ENCODE assay signal across 10 mouse cellular contexts in the genomic region with DNA sequence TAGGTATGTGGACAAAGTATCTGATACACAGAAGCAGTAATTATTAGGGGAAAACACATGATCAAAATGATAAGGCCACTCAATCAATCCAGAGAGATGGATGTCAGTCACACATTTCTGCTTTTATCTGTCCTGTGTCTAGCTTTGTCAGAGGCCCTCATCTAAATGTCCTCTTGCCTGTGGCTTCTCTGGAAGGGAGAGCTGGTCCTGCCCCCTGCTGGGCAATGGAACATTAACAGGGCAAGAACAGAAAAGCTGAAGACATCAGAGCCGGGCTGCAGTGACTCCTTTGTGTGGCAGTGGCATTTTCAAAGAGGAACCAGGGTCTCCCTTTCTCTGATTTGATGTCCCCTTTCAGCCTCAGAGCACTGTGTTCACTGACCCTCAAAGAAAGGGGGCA.
DNase-seq lines count a peak whose midpoint lies in the region; ATAC-seq and TF ChIP-seq lines count a peak whose summit lies in the region.
"Had no signal": no experiment of that assay in that cellular context is flagged by ENCODE, and none has a peak within 500 bp of the region (broad histone marks: within the 10 kb centered on the region; RNA-seq: fewer than 3 reads in every experiment).

No protein-coding gene starts in this region.

- H3K9me3 ChIP-seq in forebrain, embryonic 14.5 days (replicated peaks; ENCODE audit: control insufficient read depth, low read length): no peaks in the 10 kb centered on the region
- H3K9me3 ChIP-seq: heart, embryonic 15.5 days had no signal

- ATAC-seq in forebrain, embryonic 14.5 days: peak; percentile 50; the same call in 1 of the 2 replicates

- H3K4me1 ChIP-seq in forebrain, embryonic 14.5 days (ENCODE audit: control insufficient read depth, insufficient read depth, low read length): no peaks in the 10 kb centered on the region
- H3K4me1 ChIP-seq in olfactory bulb, adult 2 months (ENCODE audit: control insufficient read depth, insufficient read depth, low read length): no peaks in the 10 kb centered on the region

- H3K27ac ChIP-seq in forebrain, embryonic 14.5 days (ENCODE audit: low read depth, low read length): no peak overlapping the region
- no peak overlapping the region for H3K27ac ChIP-seq in olfactory bulb, adult 2 months (ENCODE audit: insufficient read depth, low read depth, low read length)
- H3K27ac ChIP-seq: heart, embryonic 15.5 days had no signal

- H3K4me3 ChIP-seq in forebrain, embryonic 14.5 days (ENCODE audit: low read depth, low read length): no peak overlapping the region
- no peak overlapping the region for H3K4me3 ChIP-seq in olfactory bulb, adult 2 months (ENCODE audit: insufficient read depth, low read depth, low read length)
- H3K4me3 ChIP-seq: heart, embryonic 15.5 days had no signal

- no peak overlapping the region for H3K4me2 ChIP-seq in forebrain, embryonic 14.5 days (ENCODE audit: low read length)
- H3K4me2 ChIP-seq: heart, embryonic 15.5 days had no signal

- no peak overlapping the region for H3K9ac ChIP-seq in forebrain, embryonic 14.5 days (ENCODE audit: low read length)
- H3K9ac ChIP-seq: heart, embryonic 15.5 days had no signal

- peak; percentile 26 for DNase-seq in heart, adult 8-10 months (ENCODE audit: low spot score)
- no peak for DNase-seq in heart, adult 9 months (ENCODE audit: low spot score in 2 of 2)
- DNase-seq in 416B (ENCODE audit: low read depth): peak; percentile 15
- DNase-seq in brain, adult 2 months (ENCODE audit: low read depth, low spot score): peak; percentile 77
- DNase-seq in forebrain, embryonic 14.5 days (ENCODE audit: low spot score): peak; percentile 61
- DNase-seq in layer of hippocampus, postnatal 14 days (ENCODE audit: low spot score in 2 of 2): peak; percentile 43 to 67
- no peak for DNase-seq in thymus, postnatal 36 days

- TF ChIP-seq CTCF in olfactory bulb, adult 2 months (IDR thresholded peaks at IDR 0.05; ENCODE audit: insufficient read depth, low read depth, low read length): peak; percentile 27; the same call in 1 of the 2 replicates

- no peak for TF ChIP-seq POLR2A in olfactory bulb, adult 2 months (IDR thresholded peaks at IDR 0.05; ENCODE audit: insufficient read depth, low read depth, low read length)

- WGBS in forebrain, embryonic 14.5 days: 7% methylated on average over 1 of the region's 1 CpGs
- WGBS in olfactory bulb, adult 2 months: 39% methylated on average over 1 of the region's 1 CpGs

- no peaks in the 10 kb centered on the region for H3K36me3 ChIP-seq in forebrain, embryonic 14.5 days (ENCODE audit: control insufficient read depth, insufficient read depth, low read length)
- H3K36me3 ChIP-seq: G1E; heart, embryonic 15.5 days had no signal

- H3K27me3 ChIP-seq in forebrain, embryonic 14.5 days (replicated peaks; ENCODE audit: control insufficient read depth, insufficient read depth, low read length): no peaks in the 10 kb centered on the region
- H3K27me3 ChIP-seq: heart, embryonic 15.5 days had no signal

Comparison
In these comparisons a context has a peak if more than half of its experiments do, and no peak if none do; other contexts are left out.
1. DNase-seq: peak in heart, adult 8-10 months (single experiment), 416B (single experiment), brain, adult 2 months (single experiment), forebrain, embryonic 14.5 days (single experiment) and layer of hippocampus, postnatal 14 days (2 of 2); none in heart, adult 9 months (0 of 2) and thymus, postnatal 36 days (0 of 2).